ENCODE assay signal across 8 mouse cellular contexts in genomic region chr11:84066927-84067645, GRCm38 (mm10). TPM values are rescaled to one million over a fixed set of nuclear protein-coding genes. Genes with fewer than 3 reads are reported as not detected.
DNase-seq lines count a peak whose midpoint lies in the region; ATAC-seq lines count a peak whose summit lies in the region.

No protein-coding gene starts in this region.

- H3K9me3 ChIP-seq in forebrain, embryonic 15.5 days = no peaks in the 10 kb centered on the region

- no peak for ATAC-seq in forebrain, embryonic 15.5 days (replicated peaks)
- ATAC-seq in inflammation-experienced regulatory T-cells, adult 6 months = peak; percentile 42

- peak overlapping the region; percentile 87 for H3K4me2 ChIP-seq in forebrain, embryonic 15.5 days (replicated peaks)

- 0 out of 2 replicates have a peak overlapping the region, but pooled peaks have one; percentile 1 for H3K9ac ChIP-seq in forebrain, embryonic 15.5 days (replicated peaks)

- 6% methylated on average over 18 of the region's 18 CpGs for WGBS in forebrain, embryonic 15.5 days

- no peaks in the 10 kb centered on the region for H3K27me3 ChIP-seq in forebrain, embryonic 15.5 days

- no peaks in the 10 kb centered on the region for H3K36me3 ChIP-seq in forebrain, embryonic 15.5 days

- peak; percentile 69 for DNase-seq in urinary bladder, postnatal 14 days (ENCODE audit: low spot score)
- DNase-seq in urinary bladder, postnatal 10 days (ENCODE audit: low spot score) = no peak
- DNase-seq in left cerebral cortex, postnatal 4 days = peak; percentile 30
- DNase-seq in naive thymus-derived CD4-positive, alpha-beta T cell, adult 2 months (ENCODE audit: low read depth) = peak; percentile 34
- DNase-seq in spleen, postnatal 14 days (ENCODE audit: low spot score in 2 of 2) = no peak

- intact Hi-C loops in left cerebral cortex, postnatal 4 days (cut with DNase I) = loop anchor here (5.0 kb wide), 1 partner anchor 55 kb away; no protein-coding TSS in a partner anchor

- no peak overlapping the region for H3K27ac ChIP-seq in brown adipose tissue, adult 24 weeks (replicated peaks; ENCODE audit: low read depth, low read length)
- H3K27ac ChIP-seq in forebrain, embryonic 15.5 days (replicated peaks) = no peak overlapping the region

- peak overlapping the region; percentile 88; the same call in 1 of the 2 replicates for H3K4me3 ChIP-seq in brown adipose tissue, adult 24 weeks (ENCODE audit: insufficient read depth, low read depth, low read length)
- H3K4me3 ChIP-seq in forebrain, embryonic 15.5 days = peak overlapping the region; percentile 76

- no peaks in the 10 kb centered on the region for H3K4me1 ChIP-seq in brown adipose tissue, adult 24 weeks (ENCODE audit: control insufficient read depth, insufficient read depth, insufficient read length, low read length)
- peaks cover 31% of the 10 kb centered on the region for H3K4me1 ChIP-seq in forebrain, embryonic 15.5 days

RNA-seq across cellular contexts. Expression of gene Dusp14, which starts 2.0 kb away (rescaled TPM):
- 6.8 and 8.1 TPM in 2 replicates for polyA plus RNA-seq in brown adipose tissue, adult 24 weeks (2012; ENCODE audit: insufficient read depth, insufficient read length, missing spikeins)
- 31.7 and 33.2 TPM in 2 replicates for polyA plus RNA-seq in forebrain, embryonic 15.5 days (2015; fragmentation: Nextera tagmentation; extraction: Ambion mirVana)
- 10 to 100 TPM; 16.6 to 20.9 (median 20.7) TPM for polyA plus RNA-seq in inflammation-experienced regulatory T-cells, adult 6 months (2017; shearing (Covaris generic))
- 1 to 10 TPM; 6.3 to 7.1 TPM for total RNA-seq in left cerebral cortex, postnatal 4 days (2021)

Comparison
In these comparisons a context has a peak if more than half of its experiments do, and no peak if none do; other contexts are left out.
1. DNase-seq: peak in urinary bladder, postnatal 14 days (single experiment), left cerebral cortex, postnatal 4 days (single experiment) and naive thymus-derived CD4-positive, alpha-beta T cell, adult 2 months (single experiment); none in urinary bladder, postnatal 10 days (single experiment) and spleen, postnatal 14 days (0 of 2).